Mouse (Mus musculus): ENCODE data around the gene 1700022I11Rik. TPM values are rescaled to one million over a fixed set of nuclear protein-coding genes. Genes with fewer than 3 reads are reported as not detected.
A peak's percentile ranks its signal among the peaks of the same experiment; 100 is the strongest.

The 1700022I11Rik gene
- polyA plus RNA-seq, 1 experiment from 2014 or later: 0.56 TPM

- Histone ChIP-seq H3K4me2 (ENCODE audit: low read depth) (no peak overlapping the region), H3K4me3 (ENCODE audit: low read depth, low read length) (no peak overlapping the region), H3K4me1 (ENCODE audit: control insufficient read depth, insufficient read depth, low read length) (peaks cover 6% of the 10 kb centered on the region; the same call in 1 of the 2 replicates), H3K27ac (ENCODE audit: low read depth, low read length) (no peak overlapping the region), H3K9ac (ENCODE audit: low read length) (no peak overlapping the region), H3K27me3 (ENCODE audit: control insufficient read depth, insufficient read depth, low read length) (no peaks in the 10 kb centered on the region), H3K9me3 (ENCODE audit: control insufficient read depth, low read length) (no peaks in the 10 kb centered on the region), H3K36me3 (ENCODE audit: control insufficient read depth, insufficient read depth, low read length) (no peaks in the 10 kb centered on the region)
- ATAC-seq (ENCODE audit: insufficient read depth, low FRiP score, low TSS enrichment) (no peak), DNase-seq (ENCODE audit: low spot score) (no peak)
- 83% methylated on average over 12 of the region's 12 CpGs for WGBS
These were observed 33.5 kb downstream of the 1700022I11Rik start for GRCm38 (mm10) chr4:43002756-43003439.

- Histone ChIP-seq H3K27ac (ENCODE audit: low read depth, low read length) (no peak overlapping the region), H3K4me2 (ENCODE audit: low read depth) (no peak overlapping the region), H3K27me3 (ENCODE audit: control insufficient read depth, insufficient read depth, low read length) (no peaks in the 10 kb centered on the region), H3K36me3 (ENCODE audit: control insufficient read depth, insufficient read depth, low read length) (no peaks in the 10 kb centered on the region), H3K9ac (ENCODE audit: low read length) (no peak overlapping the region), H3K4me3 (ENCODE audit: low read depth, low read length) (no peak overlapping the region), H3K9me3 (ENCODE audit: control insufficient read depth, low read length) (no peaks in the 10 kb centered on the region), H3K4me1 (ENCODE audit: control insufficient read depth, insufficient read depth, low read length) (peaks cover 3% of the 10 kb centered on the region; the same call in 1 of the 2 replicates)
- WGBS: 93% methylated on average over 3 of the region's 3 CpGs
- ATAC-seq (ENCODE audit: insufficient read depth, low FRiP score, low TSS enrichment) (no peak), DNase-seq (ENCODE audit: low spot score) (no peak)
These were observed 35.5 kb downstream of the 1700022I11Rik start for GRCm38 (mm10) chr4:43004951-43005350.

GRCm38 (mm10) chr4:43005765-43006164, 36.4 kb downstream of the 1700022I11Rik start:
- no peaks in the 10 kb centered on the region for H3K36me3 ChIP-seq (ENCODE audit: control insufficient read depth, insufficient read depth, low read length)
- H3K4me3 ChIP-seq (ENCODE audit: low read depth, low read length): no peak overlapping the region
- H3K4me2 ChIP-seq (ENCODE audit: low read depth): no peak overlapping the region
- peaks cover 3% of the 10 kb centered on the region; the same call in 1 of the 2 replicates for H3K4me1 ChIP-seq (ENCODE audit: control insufficient read depth, insufficient read depth, low read length)
- no peaks in the 10 kb centered on the region for H3K27me3 ChIP-seq (ENCODE audit: control insufficient read depth, insufficient read depth, low read length)
- no peak overlapping the region for H3K9ac ChIP-seq (ENCODE audit: low read length)
- ATAC-seq (ENCODE audit: insufficient read depth, low FRiP score, low TSS enrichment) (no peak), DNase-seq (ENCODE audit: low spot score) (no peak)
- 72% methylated on average over 2 of the region's 2 CpGs for WGBS
- H3K27ac ChIP-seq (ENCODE audit: low read depth, low read length): no peak overlapping the region
- H3K9me3 ChIP-seq (ENCODE audit: control insufficient read depth, low read length): no peaks in the 10 kb centered on the region

GRCm38 (mm10) chr4:43010161-43011038, 41.0 kb downstream of the 1700022I11Rik start, which contains the start of gene Fancg:
Gene Fancg (minus strand): TSS chr4:43010506.
- H3K9ac ChIP-seq (ENCODE audit: low read length): peak within 1 kb of the TSS; percentile 69
- DNase-seq (ENCODE audit: low spot score) (peak; percentile 87), ATAC-seq (ENCODE audit: insufficient read depth, low FRiP score, low TSS enrichment) (peak; percentile 92)
- peaks cover 3% of the 10 kb centered on the region; the same call in 1 of the 2 replicates for H3K4me1 ChIP-seq (ENCODE audit: control insufficient read depth, insufficient read depth, low read length)
- H3K36me3 ChIP-seq (ENCODE audit: control insufficient read depth, insufficient read depth, low read length): no peaks in the 10 kb centered on the region
- H3K4me3 ChIP-seq (ENCODE audit: low read depth, low read length): peak within 1 kb of the TSS; percentile 68
- no peak within 1 kb of the TSS for H3K27ac ChIP-seq (ENCODE audit: low read depth, low read length)
- WGBS: under 1% methylated on average over 37 of the region's 37 CpGs
- H3K9me3 ChIP-seq (ENCODE audit: control insufficient read depth, low read length): no peaks in the 10 kb centered on the region
- no peaks in the 10 kb centered on the region for H3K27me3 ChIP-seq (ENCODE audit: control insufficient read depth, insufficient read depth, low read length)
- peak within 1 kb of the TSS; percentile 77 for H3K4me2 ChIP-seq (ENCODE audit: low read depth)

DNA sequence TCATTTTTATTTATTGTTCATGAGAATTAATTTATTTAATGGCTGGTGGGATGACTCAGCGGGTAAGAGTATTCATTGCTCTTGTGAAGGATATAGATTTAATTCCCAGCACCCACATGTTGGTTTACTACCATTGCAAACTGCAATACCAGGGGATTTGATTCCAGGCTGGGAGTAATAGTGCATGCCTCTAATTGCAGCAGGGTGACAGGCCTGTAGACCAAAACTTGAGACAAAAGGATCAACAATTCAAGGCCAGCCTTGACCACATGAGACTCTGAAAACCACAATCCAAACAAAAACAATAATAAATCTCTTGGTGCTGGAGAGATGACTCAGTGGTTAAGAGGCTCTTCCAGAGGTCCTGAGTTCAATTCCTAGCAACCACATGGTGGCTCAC, 42.7 kb downstream of the 1700022I11Rik start:
- ATAC-seq (ENCODE audit: insufficient read depth, low FRiP score, low TSS enrichment): no peak

GRCm38 (mm10) chr4:43018156-43018555, 48.8 kb downstream of the 1700022I11Rik start:
- no peak overlapping the region for H3K4me2 ChIP-seq (ENCODE audit: low read depth)
- WGBS: 90% methylated on average over 4 of the region's 4 CpGs

More for the DNA sequence above, 42.7 kb downstream of the 1700022I11Rik start:
- no peak for DNase-seq (ENCODE audit: low spot score)
- Histone ChIP-seq H3K27ac (ENCODE audit: low read depth, low read length) (no peak overlapping the region), H3K4me3 (ENCODE audit: low read depth, low read length) (no peak overlapping the region), H3K4me1 (ENCODE audit: control insufficient read depth, insufficient read depth, low read length) (peaks cover 3% of the 10 kb centered on the region; the same call in 1 of the 2 replicates), H3K9ac (ENCODE audit: low read length) (no peak overlapping the region), H3K9me3 (ENCODE audit: control insufficient read depth, low read length) (no peaks in the 10 kb centered on the region), H3K27me3 (ENCODE audit: control insufficient read depth, insufficient read depth, low read length) (no peaks in the 10 kb centered on the region), H3K36me3 (ENCODE audit: control insufficient read depth, insufficient read depth, low read length) (no peaks in the 10 kb centered on the region), H3K4me2 (ENCODE audit: low read depth) (no peak overlapping the region)
- 95% methylated on average over 1 of the region's 1 CpGs for whole genome bisulfite sequencing

DNA sequence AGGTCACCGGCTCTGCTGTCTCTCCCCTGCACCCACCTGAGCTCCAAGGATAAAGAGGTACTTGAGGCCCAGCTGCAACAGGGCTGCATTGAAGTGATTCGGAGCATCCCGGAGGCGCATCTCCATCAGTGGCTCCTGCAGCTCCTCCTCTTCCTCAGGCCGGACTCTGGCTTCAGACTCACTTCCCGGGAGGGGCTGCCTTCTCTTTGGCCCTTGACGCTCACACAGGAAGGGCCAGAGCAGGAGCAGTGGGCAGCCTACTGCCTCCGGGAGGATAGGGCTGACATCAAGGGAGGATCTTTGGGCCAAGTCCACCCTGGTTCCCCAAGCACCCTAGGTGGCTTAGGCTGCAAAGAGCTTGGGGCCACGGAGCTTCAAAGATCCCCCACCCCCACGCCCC, 49.8 kb downstream of the 1700022I11Rik start:
- H3K9me3 ChIP-seq (ENCODE audit: control insufficient read depth, low read length): no peaks in the 10 kb centered on the region
- no peak overlapping the region for H3K9ac ChIP-seq (ENCODE audit: low read length)
- H3K4me1 ChIP-seq (ENCODE audit: control insufficient read depth, insufficient read depth, low read length): no peaks in the 10 kb centered on the region
- H3K27ac ChIP-seq (ENCODE audit: low read depth, low read length): no peak overlapping the region
- no peak overlapping the region for H3K4me2 ChIP-seq (ENCODE audit: low read depth)
- no peaks in the 10 kb centered on the region for H3K27me3 ChIP-seq (ENCODE audit: control insufficient read depth, insufficient read depth, low read length)
- H3K4me3 ChIP-seq (ENCODE audit: low read depth, low read length): no peak overlapping the region
- 94% methylated on average over 10 of the region's 10 CpGs for WGBS
- DNase-seq (ENCODE audit: low spot score): no peak
- ATAC-seq (ENCODE audit: insufficient read depth, low FRiP score, low TSS enrichment): no peak
- peaks cover 9% of the 10 kb centered on the region for H3K36me3 ChIP-seq (ENCODE audit: control insufficient read depth, insufficient read depth, low read length)

More at GRCm38 (mm10) chr4:43018156-43018555, 48.8 kb downstream of the 1700022I11Rik start:
- H3K36me3 ChIP-seq (ENCODE audit: control insufficient read depth, insufficient read depth, low read length): peaks cover 7% of the 10 kb centered on the region
- H3K4me1 ChIP-seq (ENCODE audit: control insufficient read depth, insufficient read depth, low read length): no peaks in the 10 kb centered on the region
- DNase-seq (ENCODE audit: low spot score) (no peak), ATAC-seq (ENCODE audit: insufficient read depth, low FRiP score, low TSS enrichment) (no peak)
- H3K4me3 ChIP-seq (ENCODE audit: low read depth, low read length): no peak overlapping the region
- H3K9me3 ChIP-seq (ENCODE audit: control insufficient read depth, low read length): no peaks in the 10 kb centered on the region
- H3K9ac ChIP-seq (ENCODE audit: low read length): no peak overlapping the region
- H3K27me3 ChIP-seq (ENCODE audit: control insufficient read depth, insufficient read depth, low read length): no peaks in the 10 kb centered on the region
- H3K27ac ChIP-seq (ENCODE audit: low read depth, low read length): no peak overlapping the region

GRCm38 (mm10) chr4:43019641-43020465, 50.4 kb downstream of the 1700022I11Rik start:
- no peaks in the 10 kb centered on the region for H3K27me3 ChIP-seq (ENCODE audit: control insufficient read depth, insufficient read depth, low read length)
- no peak overlapping the region for H3K9ac ChIP-seq (ENCODE audit: low read length)
- H3K4me2 ChIP-seq (ENCODE audit: low read depth): no peak overlapping the region
- ATAC-seq (ENCODE audit: insufficient read depth, low FRiP score, low TSS enrichment): no peak
- H3K9me3 ChIP-seq (ENCODE audit: control insufficient read depth, low read length): no peaks in the 10 kb centered on the region
- H3K36me3 ChIP-seq (ENCODE audit: control insufficient read depth, insufficient read depth, low read length): peaks cover 9% of the 10 kb centered on the region
- DNase-seq (ENCODE audit: low spot score): no peak
- H3K4me1 ChIP-seq (ENCODE audit: control insufficient read depth, insufficient read depth, low read length): peaks cover 2% of the 10 kb centered on the region; the same call in 1 of the 2 replicates
- WGBS: 91% methylated on average over 23 of the region's 23 CpGs
- H3K4me3 ChIP-seq (ENCODE audit: low read depth, low read length): no peak overlapping the region
- no peak overlapping the region for H3K27ac ChIP-seq (ENCODE audit: low read depth, low read length)

Data from neural tube, embryonic 11.5 days (tissue).